ENCODE assay signal across 13 mouse cellular contexts in genomic region chr2:137229422-137230069, GRCm38 (mm10).
DNase-seq lines count a peak whose midpoint lies in the region; ATAC-seq lines count a peak whose summit lies in the region.
"Had no signal": no experiment of that assay in that cellular context is flagged by ENCODE, and none has a peak within 500 bp of the region (broad histone marks: within the 10 kb centered on the region; RNA-seq: fewer than 3 reads in every experiment).

No protein-coding gene starts in this region.

- no peak for ATAC-seq in limb, embryonic 11.5 days (ENCODE audit: insufficient number of reproducible peaks, low FRiP score, low TSS enrichment, low read depth)
- peak; percentile 86 for ATAC-seq in midbrain, embryonic 13.5 days
- ATAC-seq in stomach, embryonic 15.5 days (ENCODE audit: insufficient read depth, low FRiP score, low read depth) = no peak
- ATAC-seq: CD4-positive, CD25-positive, alpha-beta regulatory T cell, adult 4 months had no signal

- WGBS in limb, embryonic 11.5 days = 58% methylated on average over 1 of the region's 1 CpGs
- 63% methylated on average over 1 of the region's 1 CpGs for WGBS in limb, embryonic 10.5 days
- 39% methylated on average over 1 of the region's 1 CpGs for WGBS in hindbrain, embryonic 10.5 days
- 7% methylated on average over 1 of the region's 1 CpGs for WGBS in midbrain, embryonic 13.5 days
- 48% methylated on average over 1 of the region's 1 CpGs for WGBS in stomach, embryonic 15.5 days

- H3K27me3 ChIP-seq in limb, embryonic 11.5 days (ENCODE audit: control insufficient read depth, insufficient read depth, low read length) = no peaks in the 10 kb centered on the region
- no peaks in the 10 kb centered on the region for H3K27me3 ChIP-seq in limb, embryonic 10.5 days (ENCODE audit: low read depth, poor library complexity, severe bottlenecking)
- 0 out of 2 replicates have a peak, but pooled peaks cover 4% of the 10 kb centered on the region for H3K27me3 ChIP-seq in hindbrain, embryonic 10.5 days (ENCODE audit: insufficient read depth, poor library complexity, severe bottlenecking)
- no peaks in the 10 kb centered on the region for H3K27me3 ChIP-seq in midbrain, embryonic 13.5 days
- no peaks in the 10 kb centered on the region for H3K27me3 ChIP-seq in stomach, embryonic 15.5 days (replicated peaks)
- H3K27me3 ChIP-seq: liver, embryonic 13.5 days had no signal

- H3K4me2 ChIP-seq in limb, embryonic 11.5 days (ENCODE audit: low read depth, severe bottlenecking) = no peak overlapping the region
- no peak overlapping the region for H3K4me2 ChIP-seq in midbrain, embryonic 13.5 days (replicated peaks)
- no peak overlapping the region for H3K4me2 ChIP-seq in stomach, embryonic 15.5 days
- H3K4me2 ChIP-seq: liver, embryonic 13.5 days had no signal

- H3K9me3 ChIP-seq in limb, embryonic 11.5 days (ENCODE audit: control insufficient read depth, low read length) = no peaks in the 10 kb centered on the region
- no peaks in the 10 kb centered on the region for H3K9me3 ChIP-seq in limb, embryonic 10.5 days (replicated peaks)
- no peaks in the 10 kb centered on the region for H3K9me3 ChIP-seq in hindbrain, embryonic 10.5 days
- H3K9me3 ChIP-seq in midbrain, embryonic 13.5 days = no peaks in the 10 kb centered on the region
- no peaks in the 10 kb centered on the region for H3K9me3 ChIP-seq in stomach, embryonic 15.5 days
- H3K9me3 ChIP-seq: liver, embryonic 13.5 days had no signal

- peak; percentile 16 for DNase-seq in limb, embryonic 11.5 days (ENCODE audit: low spot score)
- no peak for DNase-seq in limb, embryonic 10.5 days (ENCODE audit: low spot score)
- DNase-seq in hindbrain, embryonic 10.5 days (ENCODE audit: low spot score) = peak; percentile 37
- no peak for DNase-seq in left cerebral cortex, adult 18-20 months (ENCODE audit: low spot score in 2 of 2)
- no peak for DNase-seq in right cerebral cortex, postnatal 4 days
- DNase-seq in ovary, adult 18-20 months (ENCODE audit: low spot score) = no peak
- DNase-seq: adrenal gland, adult 2 months; heart, adult 18-20 months; kidney, adult 8-10 months; liver, embryonic 13.5 days had no signal

- H3K9ac ChIP-seq in limb, embryonic 11.5 days (ENCODE audit: low read length) = no peak overlapping the region
- H3K9ac ChIP-seq in midbrain, embryonic 13.5 days (replicated peaks) = no peak overlapping the region
- no peak overlapping the region for H3K9ac ChIP-seq in stomach, embryonic 15.5 days
- H3K9ac ChIP-seq: liver, embryonic 13.5 days had no signal

- no peak overlapping the region for H3K27ac ChIP-seq in limb, embryonic 11.5 days (replicated peaks; ENCODE audit: low read depth, low read length)
- H3K27ac ChIP-seq in limb, embryonic 10.5 days = no peak overlapping the region
- H3K27ac ChIP-seq in hindbrain, embryonic 10.5 days = peak overlapping the region; percentile 72
- H3K27ac ChIP-seq in midbrain, embryonic 13.5 days = no peak overlapping the region
- peak overlapping the region; percentile 40; the same call in 1 of the 2 replicates for H3K27ac ChIP-seq in stomach, embryonic 15.5 days
- H3K27ac ChIP-seq: liver, embryonic 13.5 days had no signal

- H3K36me3 ChIP-seq in limb, embryonic 11.5 days (ENCODE audit: control insufficient read depth, insufficient read depth, low read length) = no peaks in the 10 kb centered on the region
- H3K36me3 ChIP-seq in limb, embryonic 10.5 days = no peaks in the 10 kb centered on the region
- H3K36me3 ChIP-seq in hindbrain, embryonic 10.5 days = no peaks in the 10 kb centered on the region
- no peaks in the 10 kb centered on the region for H3K36me3 ChIP-seq in midbrain, embryonic 13.5 days
- no peaks in the 10 kb centered on the region for H3K36me3 ChIP-seq in stomach, embryonic 15.5 days
- H3K36me3 ChIP-seq: liver, embryonic 13.5 days had no signal

- no peak overlapping the region for H3K4me3 ChIP-seq in limb, embryonic 11.5 days (ENCODE audit: low read depth, low read length)
- H3K4me3 ChIP-seq in limb, embryonic 10.5 days = no peak overlapping the region
- no peak overlapping the region for H3K4me3 ChIP-seq in hindbrain, embryonic 10.5 days
- no peak overlapping the region for H3K4me3 ChIP-seq in midbrain, embryonic 13.5 days (replicated peaks)
- no peak overlapping the region for H3K4me3 ChIP-seq in stomach, embryonic 15.5 days (replicated peaks)
- H3K4me3 ChIP-seq: liver, embryonic 13.5 days had no signal

- no peaks in the 10 kb centered on the region for H3K4me1 ChIP-seq in limb, embryonic 11.5 days (ENCODE audit: control insufficient read depth, insufficient read depth, low read length)
- H3K4me1 ChIP-seq in limb, embryonic 10.5 days = 0 out of 2 replicates have a peak, but pooled peaks cover 3% of the 10 kb centered on the region
- H3K4me1 ChIP-seq in hindbrain, embryonic 10.5 days (replicated peaks) = peaks cover 24% of the 10 kb centered on the region
- peaks cover 12% of the 10 kb centered on the region for H3K4me1 ChIP-seq in midbrain, embryonic 13.5 days (replicated peaks)
- no peaks in the 10 kb centered on the region for H3K4me1 ChIP-seq in stomach, embryonic 15.5 days
- H3K4me1 ChIP-seq: liver, embryonic 13.5 days had no signal

Comparison
In these comparisons a context has a peak if more than half of its experiments do, and no peak if none do; other contexts are left out.
1. DNase-seq: peak in limb, embryonic 11.5 days (single experiment) and hindbrain, embryonic 10.5 days (single experiment); none in limb, embryonic 10.5 days (single experiment), left cerebral cortex, adult 18-20 months (0 of 2), right cerebral cortex, postnatal 4 days (single experiment) and ovary, adult 18-20 months (single experiment).
2. H3K27ac ChIP-seq: peak in hindbrain, embryonic 10.5 days (single experiment) and stomach, embryonic 15.5 days (single experiment); none in limb, embryonic 11.5 days (single experiment), limb, embryonic 10.5 days (single experiment) and midbrain, embryonic 13.5 days (single experiment).